Mouse (Mus musculus) lung, postnatal 0 days (tissue): ENCODE results near the gene Slc16a14.

ENCODE experiments used
- CTCF ChIP-seq: IDR thresholded peaks from 2 replicates; pipeline ENCODE4 v1.5.1; 2016; ENCODE audit warnings: antibody characterized with exemption, mild to moderate bottlenecking
- EP300 ChIP-seq: IDR thresholded peaks from 2 replicates; pipeline ENCODE4 v1.6.1; 2016; ENCODE audit warnings: antibody characterized with exemption, mild to moderate bottlenecking, control low read depth

DNA sequence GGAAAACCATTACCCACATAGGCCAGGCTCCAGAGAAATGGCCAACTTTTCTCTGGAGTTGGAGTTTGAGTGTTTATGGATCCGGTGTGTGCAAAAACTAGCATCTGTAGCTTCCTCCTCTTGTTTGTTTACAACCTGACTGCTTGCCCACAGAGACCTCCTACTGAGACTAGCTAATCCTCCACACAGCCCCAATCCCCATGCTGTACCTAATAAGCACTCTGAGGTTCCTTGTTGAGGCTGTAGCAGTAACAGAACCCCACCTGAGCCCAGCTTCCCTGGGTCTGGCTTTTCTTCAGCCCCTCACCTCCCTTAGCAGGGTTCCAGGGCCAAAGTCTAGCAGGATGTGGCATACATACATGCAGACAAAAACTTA lies 73.7 kb downstream of the Slc16a14 start:
- TF ChIP-seq CTCF (no peak), EP300 (no peak)
